Mouse (Mus musculus): ENCODE measurements around the gene Anks1. TPM values are rescaled to one million over a fixed set of nuclear protein-coding genes. Genes with fewer than 3 reads are reported as not detected.
"Not testable (repeated sequence)": the region's sequence is repeated elsewhere in the genome, so short reads cannot be mapped to it uniquely, and the experiment has no call there.

Anks1 gene
- polyA plus RNA-seq, 1 experiment from 2014 or later = 6.7 TPM

DNA sequence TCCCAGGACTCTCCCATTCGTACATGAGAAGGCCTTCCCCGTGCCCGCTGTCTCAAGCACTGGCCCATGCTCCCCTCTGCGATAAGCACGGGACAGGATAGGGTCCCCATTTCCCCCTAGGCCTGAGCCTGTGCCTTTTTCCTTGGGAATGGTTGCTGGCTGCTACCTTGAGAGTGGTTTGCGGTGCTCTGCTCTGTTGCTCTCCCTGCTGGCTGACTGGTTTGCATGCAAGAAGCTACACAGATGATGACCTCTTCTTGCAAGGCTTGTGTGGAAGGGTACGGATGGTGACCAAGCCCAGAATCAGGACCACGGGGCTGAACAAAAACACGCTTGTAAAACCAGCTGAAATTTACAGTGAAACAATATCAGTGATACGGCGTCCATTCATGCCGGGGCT is 75.3 kb downstream of the Anks1 start:
- Histone ChIP-seq H3K9me3 (replicated peaks) (no peaks in the 10 kb centered on the region), H3K36me3 (peaks cover 38% of the 10 kb centered on the region), H3K4me2 (no peak overlapping the region), H3K27ac (no peak overlapping the region), H3K4me1 (no peaks in the 10 kb centered on the region), H3K9ac (no peak overlapping the region), H3K4me3 (no peak overlapping the region), H3K27me3 (replicated peaks) (no peaks in the 10 kb centered on the region)
- no peak for ATAC-seq
- WGBS (ENCODE audit: insufficient replicate concordance) = 84% methylated on average over 12 of the region's 12 CpGs

DNA sequence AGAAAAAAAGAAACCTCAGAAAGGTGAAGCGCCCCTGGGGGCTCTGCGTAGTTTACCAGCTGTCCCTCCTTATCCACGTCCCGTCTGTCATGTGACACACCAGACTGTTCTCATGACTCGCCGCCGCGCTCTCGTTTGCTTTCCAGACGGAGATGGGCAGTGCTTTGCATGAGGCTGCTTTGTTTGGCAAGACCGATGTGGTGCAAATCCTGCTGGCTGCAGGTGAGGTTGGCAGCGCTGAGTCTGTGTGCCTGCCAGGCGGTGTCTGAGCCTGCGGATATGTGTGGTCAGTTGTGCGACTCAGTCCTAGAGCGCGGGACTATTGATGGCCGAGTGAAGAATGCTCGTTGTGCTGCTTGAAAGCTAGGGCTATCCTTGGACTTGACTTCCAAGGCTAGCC is 77.0 kb downstream of the Anks1 start:
- no peak overlapping the region for H3K9ac ChIP-seq
- no peak overlapping the region for H3K4me2 ChIP-seq
- H3K27ac ChIP-seq = no peak overlapping the region
- H3K4me1 ChIP-seq = no peaks in the 10 kb centered on the region
- no peak overlapping the region for H3K4me3 ChIP-seq
- H3K27me3 ChIP-seq (replicated peaks) = no peaks in the 10 kb centered on the region
- H3K36me3 ChIP-seq = peaks cover 44% of the 10 kb centered on the region
- ATAC-seq = no peak
- WGBS (ENCODE audit: insufficient replicate concordance) = 92% methylated on average over 19 of the region's 19 CpGs
- no peaks in the 10 kb centered on the region for H3K9me3 ChIP-seq (replicated peaks)

DNA sequence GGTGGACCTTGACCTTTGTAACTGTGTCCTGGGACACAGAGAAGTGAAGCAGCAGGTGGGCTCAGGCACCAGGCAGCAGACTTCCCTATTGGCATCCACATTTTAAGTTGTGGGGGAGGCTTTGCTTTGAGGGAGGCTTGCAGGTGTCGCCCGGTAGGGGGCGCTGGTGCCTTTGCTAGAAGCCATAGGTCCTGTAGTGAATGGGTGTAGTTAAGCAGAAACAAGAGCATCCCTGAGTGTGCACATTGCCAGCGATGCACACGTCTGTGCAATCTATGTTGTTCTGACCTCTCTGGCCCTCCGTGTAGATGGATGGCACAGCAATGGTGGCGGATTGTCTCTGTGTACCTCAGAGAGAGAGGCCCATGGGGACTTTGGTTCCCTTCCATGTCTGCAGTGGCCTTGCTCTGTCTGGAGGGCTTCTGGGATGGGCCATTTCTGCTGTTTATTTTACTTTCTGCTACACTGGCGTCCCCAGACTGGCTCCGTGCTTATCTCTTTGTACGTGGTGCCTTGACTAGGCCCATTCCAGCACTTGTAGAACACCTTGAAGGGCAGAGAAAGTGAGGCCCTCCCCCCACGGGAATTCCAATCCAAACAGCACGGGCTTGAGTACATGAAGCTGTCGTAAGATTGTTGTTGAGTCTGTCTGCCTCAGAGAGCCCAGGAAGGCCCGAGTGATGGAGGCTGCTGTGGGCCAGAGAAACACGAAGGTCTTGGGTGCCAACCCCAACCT is 80.9 kb downstream of the Anks1 start:
- Histone ChIP-seq H3K36me3 (peaks cover 51% of the 10 kb centered on the region), H3K27ac (no peak overlapping the region), H3K9ac (no peak overlapping the region), H3K4me1 (0 out of 2 replicates have a peak, but pooled peaks cover 8% of the 10 kb centered on the region), H3K4me3 (no peak overlapping the region), H3K9me3 (replicated peaks) (no peaks in the 10 kb centered on the region), H3K4me2 (no peak overlapping the region), H3K27me3 (replicated peaks) (no peaks in the 10 kb centered on the region)
- ATAC-seq = no peak
- 38% methylated on average over 15 of the region's 15 CpGs for WGBS (ENCODE audit: insufficient replicate concordance)

DNA sequence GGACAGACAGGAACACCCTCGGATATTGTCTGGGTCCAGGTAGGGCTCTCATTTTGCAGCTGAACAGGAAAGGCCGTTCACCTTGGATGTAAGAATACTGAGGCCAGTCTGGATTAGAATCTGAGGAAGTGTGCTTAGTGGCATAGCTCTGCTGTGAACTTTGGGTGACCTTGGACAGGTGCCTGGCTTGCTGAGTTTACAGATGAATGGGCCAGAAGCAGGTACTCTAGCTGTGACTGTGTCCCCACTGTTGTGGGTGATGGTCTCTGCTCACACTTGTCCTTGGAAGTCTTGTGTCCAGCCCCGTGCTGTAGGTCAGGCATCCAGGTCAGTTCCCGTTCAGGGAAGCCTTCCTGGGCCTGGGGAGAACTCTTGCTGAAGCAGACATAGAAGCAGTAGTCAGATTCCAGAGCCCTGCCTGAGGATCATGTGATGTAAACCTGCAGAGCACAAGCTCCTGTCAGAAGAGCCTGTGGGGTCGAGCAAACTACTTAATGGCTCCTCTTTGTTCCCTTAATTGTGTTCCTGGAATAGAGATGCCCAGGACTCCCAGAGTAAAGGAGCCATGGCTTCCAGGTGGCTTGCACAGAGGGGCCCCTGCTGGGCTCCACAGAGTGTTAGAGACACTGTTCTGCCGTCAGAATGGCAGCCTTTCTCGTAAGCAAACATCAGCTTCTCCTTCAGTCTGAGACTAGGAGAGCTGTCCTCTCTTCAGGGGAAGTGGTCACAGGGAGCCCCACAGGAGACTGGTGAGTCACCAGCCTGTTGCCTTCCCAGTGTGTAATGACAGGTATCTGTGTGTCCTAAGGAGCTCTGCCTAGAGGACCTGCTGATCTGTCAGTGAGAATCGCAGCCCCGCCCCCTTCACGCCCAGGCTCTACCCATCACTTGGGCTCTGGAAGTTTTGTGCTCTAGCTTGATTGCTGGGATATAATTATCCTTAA is 85.2 kb downstream of the Anks1 start:
- no peaks in the 10 kb centered on the region for H3K27me3 ChIP-seq (replicated peaks)
- no peak overlapping the region for H3K27ac ChIP-seq
- 0 out of 2 replicates have a peak, but pooled peaks cover 8% of the 10 kb centered on the region for H3K4me1 ChIP-seq
- H3K4me2 ChIP-seq = no peak overlapping the region
- H3K4me3 ChIP-seq = no peak overlapping the region
- WGBS (ENCODE audit: insufficient replicate concordance) = 64% methylated on average over 10 of the region's 10 CpGs
- no peaks in the 10 kb centered on the region for H3K9me3 ChIP-seq (replicated peaks)
- ATAC-seq = no peak
- H3K36me3 ChIP-seq = peaks cover 38% of the 10 kb centered on the region
- H3K9ac ChIP-seq = no peak overlapping the region

DNA sequence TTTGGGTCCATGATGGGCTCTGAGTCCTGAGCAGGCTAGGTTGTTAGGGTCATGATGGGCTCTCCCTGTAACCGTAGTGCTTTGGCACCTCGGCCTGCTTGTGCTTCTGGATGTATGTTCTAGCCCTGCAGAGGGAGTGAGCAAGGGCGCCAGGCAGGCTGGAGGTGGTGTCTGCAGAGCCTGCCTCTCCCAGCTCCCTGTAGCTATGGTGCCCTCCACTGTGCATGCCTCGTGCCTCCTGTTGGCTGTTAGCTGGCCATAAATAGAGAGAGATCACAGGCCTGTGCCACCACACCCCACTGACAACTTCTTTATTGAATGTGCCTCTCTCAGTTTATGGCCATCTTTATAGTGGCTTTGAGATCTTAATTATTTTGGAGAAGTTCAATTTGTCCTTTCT is 87.2 kb downstream of the Anks1 start:
- no peak overlapping the region for H3K4me2 ChIP-seq
- no peak overlapping the region for H3K9ac ChIP-seq
- H3K27ac ChIP-seq = no peak overlapping the region
- no peaks in the 10 kb centered on the region for H3K9me3 ChIP-seq (replicated peaks)
- H3K4me3 ChIP-seq = no peak overlapping the region
- 0 out of 2 replicates have a peak, but pooled peaks cover 8% of the 10 kb centered on the region for H3K4me1 ChIP-seq
- ATAC-seq = no peak
- 71% methylated on average over 4 of the region's 4 CpGs for WGBS (ENCODE audit: insufficient replicate concordance)
- H3K27me3 ChIP-seq (replicated peaks) = no peaks in the 10 kb centered on the region
- H3K36me3 ChIP-seq = peaks cover 30% of the 10 kb centered on the region

DNA sequence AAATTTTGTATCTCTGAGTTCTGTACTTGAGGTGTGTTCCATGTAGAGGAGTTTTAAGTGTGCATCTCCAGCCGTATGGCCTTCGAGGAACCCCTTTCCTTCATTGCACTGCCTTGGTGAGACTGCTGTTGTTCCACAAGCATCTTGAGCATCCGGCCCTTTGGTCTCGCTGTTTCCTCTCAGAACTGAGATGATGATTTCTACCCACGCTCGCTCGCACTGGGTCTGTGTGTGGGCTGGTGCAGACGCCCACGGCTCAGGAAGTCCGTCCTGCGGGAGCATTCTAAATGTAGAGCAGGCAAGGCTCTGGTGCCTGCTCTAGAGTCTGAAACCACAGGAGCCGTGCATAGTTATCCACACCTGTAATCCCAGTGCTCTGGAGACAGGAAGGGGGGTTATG is 88.1 kb downstream of the Anks1 start:
- 66% methylated on average over 12 of the region's 12 CpGs for WGBS (ENCODE audit: insufficient replicate concordance)
- H3K36me3 ChIP-seq = peaks cover 25% of the 10 kb centered on the region
- no peaks in the 10 kb centered on the region for H3K9me3 ChIP-seq (replicated peaks)
- no peak overlapping the region for H3K27ac ChIP-seq
- no peaks in the 10 kb centered on the region for H3K27me3 ChIP-seq (replicated peaks)
- no peak for ATAC-seq
- H3K9ac ChIP-seq = no peak overlapping the region
- H3K4me1 ChIP-seq = 0 out of 2 replicates have a peak, but pooled peaks cover 8% of the 10 kb centered on the region
- H3K4me3 ChIP-seq = no peak overlapping the region
- H3K4me2 ChIP-seq = no peak overlapping the region

DNA sequence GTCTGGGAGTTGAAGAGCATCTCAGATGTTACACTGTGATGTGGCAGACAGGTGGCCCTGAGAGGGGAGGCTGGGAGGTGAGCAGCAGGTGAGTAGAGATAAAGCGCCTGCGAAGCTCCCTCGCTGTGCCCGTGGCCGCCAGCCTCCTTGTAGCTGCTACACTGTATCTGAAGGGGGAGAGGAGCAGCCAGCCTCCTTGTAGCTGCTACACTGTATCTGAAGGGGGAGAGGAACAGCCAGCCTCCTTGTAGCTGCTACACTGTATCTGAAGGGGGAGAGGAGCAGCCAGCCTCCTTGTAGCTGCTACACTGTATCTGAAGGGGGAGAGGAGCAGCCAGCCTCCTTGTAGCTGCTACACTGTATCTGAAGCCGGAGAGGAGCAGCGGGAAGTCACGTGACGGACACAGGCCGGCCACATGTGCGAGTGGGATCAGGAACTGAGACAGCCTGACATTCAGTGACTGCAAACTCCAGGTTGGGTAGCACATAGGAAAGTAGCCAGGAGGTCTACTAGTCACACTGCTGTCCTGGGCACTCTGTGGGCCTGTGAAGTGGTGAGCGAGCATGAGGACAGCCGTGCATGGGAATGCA is 90.7 kb downstream of the Anks1 start:
- not testable (repeated sequence) for H3K9ac ChIP-seq; H3K9me3 ChIP-seq (replicated peaks); H3K27ac ChIP-seq; H3K4me3 ChIP-seq; H3K27me3 ChIP-seq (replicated peaks); H3K4me2 ChIP-seq; H3K4me1 ChIP-seq; ATAC-seq
- peaks cover 19% of the 10 kb centered on the region for H3K36me3 ChIP-seq
- whole genome bisulfite sequencing (ENCODE audit: insufficient replicate concordance) = 71% methylated on average over 13 of the region's 13 CpGs

DNA sequence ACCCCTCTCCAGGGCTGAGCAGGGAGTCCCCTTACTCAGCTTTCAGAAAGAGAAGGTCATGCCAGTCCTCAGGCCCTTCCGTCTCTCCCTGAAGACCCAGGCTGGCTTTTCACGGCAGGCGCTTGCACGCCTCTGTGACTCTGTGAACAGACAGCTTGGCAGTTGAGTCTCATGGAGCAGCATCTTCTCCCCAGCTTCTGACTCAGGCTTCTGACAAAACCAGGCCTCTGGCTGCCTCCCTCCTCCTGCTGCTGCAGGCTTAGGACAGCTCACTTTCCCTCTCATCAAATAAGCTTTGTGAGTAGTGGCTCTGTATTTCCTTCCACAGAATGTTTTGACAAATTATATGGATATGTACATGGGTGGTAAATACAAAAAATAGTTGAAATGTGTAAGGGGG is 91.3 kb downstream of the Anks1 start:
- no peak overlapping the region for H3K4me3 ChIP-seq
- no peaks in the 10 kb centered on the region for H3K27me3 ChIP-seq (replicated peaks)
- no peaks in the 10 kb centered on the region for H3K9me3 ChIP-seq (replicated peaks)
- no peaks in the 10 kb centered on the region for H3K4me1 ChIP-seq
- H3K9ac ChIP-seq = no peak overlapping the region
- H3K36me3 ChIP-seq = peaks cover 19% of the 10 kb centered on the region
- no peak for ATAC-seq
- no peak overlapping the region for H3K27ac ChIP-seq
- no peak overlapping the region for H3K4me2 ChIP-seq
- WGBS (ENCODE audit: insufficient replicate concordance) = 79% methylated on average over 4 of the region's 4 CpGs

DNA sequence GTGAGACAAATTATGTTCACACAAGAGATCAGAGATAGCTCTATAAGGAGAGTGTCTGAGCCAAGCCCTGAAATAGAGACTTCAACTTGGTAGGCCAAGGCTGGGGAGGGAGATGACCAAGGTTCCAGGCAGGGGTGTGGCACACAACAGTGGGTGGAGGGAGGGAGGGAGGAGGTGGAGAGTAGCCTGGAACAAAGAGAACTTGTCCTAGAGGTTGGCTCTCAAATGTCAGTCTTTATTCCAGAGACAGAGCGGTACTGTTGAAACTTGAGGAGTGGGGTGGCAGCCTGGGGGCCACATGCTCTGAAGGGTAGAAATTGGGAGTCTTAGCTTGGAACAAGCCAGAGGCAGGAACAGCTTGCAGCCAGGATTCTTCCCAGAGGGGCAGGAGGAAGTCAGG is 91.7 kb downstream of the Anks1 start:
- ATAC-seq = no peak
- no peak overlapping the region for H3K9ac ChIP-seq
- H3K27me3 ChIP-seq (replicated peaks) = no peaks in the 10 kb centered on the region
- H3K9me3 ChIP-seq (replicated peaks) = no peaks in the 10 kb centered on the region
- H3K36me3 ChIP-seq = peaks cover 15% of the 10 kb centered on the region
- WGBS (ENCODE audit: insufficient replicate concordance) = 90% methylated on average over 1 of the region's 1 CpGs
- no peak overlapping the region for H3K4me3 ChIP-seq
- no peak overlapping the region for H3K27ac ChIP-seq
- H3K4me2 ChIP-seq = no peak overlapping the region
- no peaks in the 10 kb centered on the region for H3K4me1 ChIP-seq

DNA sequence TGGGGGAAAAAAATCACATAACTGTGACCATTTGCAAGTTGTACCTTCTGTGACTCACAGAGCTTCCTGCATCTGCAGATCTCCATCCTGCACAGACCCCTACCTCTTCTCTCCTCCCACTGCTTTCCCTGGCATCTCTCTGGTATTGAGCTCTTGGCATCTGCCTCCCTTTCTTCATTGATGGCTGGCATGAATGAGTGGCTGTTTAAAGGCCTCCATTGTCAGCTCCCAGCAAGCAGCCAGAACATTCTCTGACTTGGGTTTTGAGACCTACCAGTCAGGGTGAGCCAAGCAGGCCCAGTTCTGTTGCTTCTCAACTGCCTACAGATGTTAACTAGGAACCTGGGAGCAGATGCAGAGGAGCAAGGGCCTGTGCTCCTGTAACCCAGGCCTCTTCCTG is 96.3 kb downstream of the Anks1 start:
- no peak for ATAC-seq
- H3K27ac ChIP-seq = no peak overlapping the region
- no peak overlapping the region for H3K9ac ChIP-seq
- peaks cover 6% of the 10 kb centered on the region; the same call in 1 of the 2 replicates for H3K27me3 ChIP-seq (replicated peaks)
- no peaks in the 10 kb centered on the region for H3K9me3 ChIP-seq (replicated peaks)
- peaks cover 44% of the 10 kb centered on the region for H3K4me1 ChIP-seq
- H3K4me3 ChIP-seq = no peak overlapping the region
- peaks cover 14% of the 10 kb centered on the region for H3K36me3 ChIP-seq
- H3K4me2 ChIP-seq = no peak overlapping the region

DNA sequence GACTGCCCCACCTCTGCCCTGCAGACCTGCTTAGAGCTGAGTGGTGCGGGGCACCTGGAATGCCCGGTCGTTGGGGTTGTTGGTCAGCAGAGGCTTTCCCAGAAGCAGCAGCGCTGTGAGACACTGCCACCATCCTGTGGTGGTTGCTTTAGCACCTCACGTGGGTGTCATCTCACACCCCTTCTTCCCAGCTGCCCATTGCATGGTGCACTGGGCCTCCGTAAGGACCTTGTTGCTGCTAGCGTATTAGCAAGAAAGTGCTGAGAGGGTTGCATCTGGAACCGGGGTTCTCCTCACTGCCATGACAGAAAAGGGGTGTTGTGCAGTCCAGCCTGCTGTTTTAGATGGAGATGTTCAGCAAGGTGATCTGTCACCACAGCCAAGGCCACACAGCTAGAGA is 97.1 kb downstream of the Anks1 start:
- H3K9ac ChIP-seq = no peak overlapping the region

DNA sequence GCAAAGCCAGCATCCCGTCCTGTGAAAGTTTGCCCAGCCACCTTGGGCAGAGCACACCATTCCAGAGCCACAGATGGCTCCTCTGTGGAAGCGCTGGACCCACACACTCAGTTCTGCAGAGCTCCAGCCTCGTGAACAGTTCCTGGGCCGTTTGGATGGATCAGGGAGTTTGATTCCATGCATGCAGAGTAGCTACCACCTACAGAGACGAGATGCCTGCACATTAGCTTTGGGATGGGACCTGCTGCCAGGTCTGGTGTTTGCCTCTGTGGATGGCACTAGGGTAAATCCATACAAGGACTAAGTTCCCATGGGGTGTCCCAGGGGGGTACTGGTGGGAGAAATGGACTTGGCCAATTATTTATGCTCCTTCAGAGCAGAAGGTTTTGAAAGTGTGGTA is 97.5 kb downstream of the Anks1 start:
- ATAC-seq = no peak
- Histone ChIP-seq H3K9me3 (replicated peaks) (no peaks in the 10 kb centered on the region), H3K36me3 (peaks cover 19% of the 10 kb centered on the region), H3K9ac (0 out of 2 replicates have a peak overlapping the region, but pooled peaks have one; percentile 59), H3K27me3 (replicated peaks) (peaks cover 6% of the 10 kb centered on the region; the same call in 1 of the 2 replicates), H3K4me1 (peaks cover 56% of the 10 kb centered on the region), H3K27ac (peak overlapping the region; percentile 79), H3K4me3 (no peak overlapping the region), H3K4me2 (peak overlapping the region; percentile 69)
- 57% methylated on average over 5 of the region's 5 CpGs for WGBS (ENCODE audit: insufficient replicate concordance)

More for the DNA sequence above, 97.1 kb downstream of the Anks1 start:
- Histone ChIP-seq H3K4me3 (no peak overlapping the region), H3K27me3 (replicated peaks) (peaks cover 6% of the 10 kb centered on the region; the same call in 1 of the 2 replicates), H3K4me1 (peaks cover 52% of the 10 kb centered on the region), H3K27ac (peak overlapping the region; percentile 79), H3K36me3 (peaks cover 18% of the 10 kb centered on the region), H3K9me3 (replicated peaks) (no peaks in the 10 kb centered on the region), H3K4me2 (no peak overlapping the region)
- 60% methylated on average over 8 of the region's 8 CpGs for WGBS (ENCODE audit: insufficient replicate concordance)
- ATAC-seq = no peak
